Mouse (Mus musculus): ENCODE results near the gene Cdc14a. TPM values are rescaled to one million over a fixed set of nuclear protein-coding genes. Genes with fewer than 3 reads are reported as not detected.

The Cdc14a gene
- 13.8 and 24.0 TPM in 2 replicates for polyA plus RNA-seq (2012)

DNA sequence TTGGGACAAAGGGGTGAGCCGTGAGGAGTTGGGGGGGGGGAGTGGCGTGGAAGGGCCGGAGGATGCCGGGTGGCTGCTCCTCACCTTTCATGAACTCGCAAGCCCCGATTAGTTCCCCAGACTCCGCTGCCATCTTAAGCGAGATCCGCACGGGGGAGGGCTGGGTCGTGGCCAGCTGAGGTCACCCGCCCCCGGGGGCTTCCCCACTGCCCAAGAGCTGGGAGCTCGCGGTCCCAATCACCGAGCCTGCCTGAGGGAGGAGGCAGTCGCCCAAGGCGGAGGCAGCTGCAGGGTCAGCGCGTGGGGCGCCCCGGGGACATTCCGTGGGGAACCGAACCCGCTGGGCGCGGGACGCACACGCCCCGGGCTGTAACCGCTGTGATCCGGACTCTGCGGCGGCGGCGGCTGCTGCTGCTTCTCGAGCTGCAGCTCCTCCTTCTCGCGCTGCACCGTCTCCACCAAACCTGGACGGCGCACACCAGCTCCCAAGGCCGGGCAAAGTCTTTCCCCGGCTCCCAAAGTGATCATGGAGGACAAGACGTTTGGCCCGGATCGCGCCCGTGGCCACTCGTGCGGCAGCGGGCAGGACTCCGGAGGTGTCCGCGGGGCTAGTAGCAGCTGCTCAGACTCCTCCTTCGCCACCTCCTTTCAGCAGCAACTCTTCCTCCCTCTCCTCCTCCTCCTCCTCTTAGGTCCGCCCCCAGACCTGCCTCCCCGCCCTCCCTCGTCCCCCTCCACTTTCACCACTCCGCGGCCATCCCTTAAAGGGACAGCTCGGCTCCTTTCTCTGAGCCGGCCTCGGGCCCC is at the start of gene Cdc14a:
TSS of gene Cdc14a (minus strand) at position 680 of the 807 bp plus-strand sequence.

DNA sequence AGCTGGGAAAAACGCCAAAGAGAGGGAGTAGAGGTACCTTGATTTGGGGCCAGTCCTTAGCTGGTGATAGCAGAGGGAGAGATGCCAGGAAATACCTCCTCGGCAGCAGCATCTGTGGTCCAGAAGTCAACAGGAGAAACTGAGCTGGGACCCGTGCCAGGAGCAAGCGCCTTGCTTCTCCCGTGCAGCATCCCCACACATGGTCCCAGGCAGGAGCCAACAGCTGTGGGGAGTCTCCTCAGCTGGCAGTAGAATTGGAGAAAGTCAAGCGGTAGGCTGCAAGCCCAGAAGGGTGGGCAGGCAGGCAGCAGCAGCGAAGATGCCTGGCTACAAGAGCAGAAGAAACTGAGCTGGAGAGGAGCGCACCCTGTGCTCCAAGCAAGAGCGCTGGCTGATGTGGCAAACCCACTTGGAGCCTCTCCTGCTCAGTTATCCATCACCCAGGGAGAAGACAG is 170.7 kb downstream of the Cdc14a start, which contains the start of gene Gpr88:
TSS of gene Gpr88 (minus strand) at position 427 of the 455 bp plus-strand sequence.

Other genes with a start within 250 kb of the Cdc14a start
- 0.01 TPM in 1 of 2 replicates, not detected in the other for gene Gpr88, start 170.5 kb downstream of the Cdc14a start, polyA plus RNA-seq (2012)
- gene Rtca, start 84.2 kb upstream of the Cdc14a start, polyA plus RNA-seq (2012), result 53.1 and 56.5 TPM in 2 replicates
- gene Dbt, start 89.0 kb upstream of the Cdc14a start, polyA plus RNA-seq (2012), result 1.00 and 1.0 TPM in 2 replicates
- gene Lrrc39, start 138.9 kb upstream of the Cdc14a start, polyA plus RNA-seq (2012), result not detected in 2 replicates
- gene Sass6, start 170.9 kb upstream of the Cdc14a start, polyA plus RNA-seq (2012), result 3.9 and 5.9 TPM in 2 replicates
- 3.1 and 6.2 TPM in 2 replicates for gene Trmt13, start 190.6 kb upstream of the Cdc14a start, polyA plus RNA-seq (2012)
- 17.8 and 24.3 TPM in 2 replicates for gene Mfsd14a, start 238.6 kb upstream of the Cdc14a start, polyA plus RNA-seq (2012)

Data from megakaryocyte-erythroid progenitor cell, adult 5 weeks (primary cell).